Mouse (Mus musculus) midbrain, embryonic 16.5 days (tissue): ENCODE measurements around the gene Atl3. TPM values are rescaled to one million over a fixed set of nuclear protein-coding genes. Genes with fewer than 3 reads are reported as not detected.

Experiments used
- ATAC-seq: fragments of 200-750 bp; cut with Nextera tagmentation; 2 replicates; pipeline ENCODE4 v1.8.0; 2017; ENCODE audit warnings: moderate TSS enrichment
- H3K27ac ChIP-seq: fragments of 300-500 bp; sonication (generic); 2 replicates; pipeline ENCODE4 v1.5.1; 2014; ENCODE audit warnings: mild to moderate bottlenecking, low read length, mixed read lengths
- H3K27me3 ChIP-seq: fragments of 300-500 bp; sonication (generic); 2 replicates; pipeline ENCODE4 v1.6.1; 2014; ENCODE audit warnings: low read depth, low read length, mixed read lengths; ENCODE audit not compliant: control insufficient read depth, insufficient read depth
- H3K36me3 ChIP-seq: fragments of 300-500 bp; sonication (generic); 2 replicates; pipeline ENCODE4 v1.6.1; 2014; ENCODE audit warnings: mild to moderate bottlenecking, low read length, moderate library complexity, mixed read lengths; ENCODE audit not compliant: control insufficient read depth, insufficient read depth
- H3K4me1 ChIP-seq: fragments of 300-500 bp; sonication (generic); 2 replicates; pipeline ENCODE4 v1.6.1; 2014; ENCODE audit warnings: mild to moderate bottlenecking, low read length, mixed read lengths; ENCODE audit not compliant: control insufficient read depth, insufficient read depth
- H3K4me2 ChIP-seq: fragments of 300-500 bp; sonication (generic); 2 replicates; pipeline ENCODE4 v1.6.1; 2014; ENCODE audit warnings: mild to moderate bottlenecking, low read length, mixed read lengths
- H3K4me3 ChIP-seq: fragments of 300-500 bp; sonication (generic); 2 replicates; pipeline ENCODE4 v1.5.1; 2014; ENCODE audit warnings: low read depth, mild to moderate bottlenecking, low read length, moderate library complexity, mixed read lengths
- H3K9ac ChIP-seq: fragments of 300-500 bp; sonication (generic); 2 replicates; pipeline ENCODE4 v1.6.1; 2014; ENCODE audit warnings: low read depth, low read length, mixed read lengths
- H3K9me3 ChIP-seq: fragments of 300-500 bp; sonication (generic); replicated peaks from 2 replicates; pipeline ENCODE4 v1.6.1; 2014; ENCODE audit warnings: mild to moderate bottlenecking, low read length, mixed read lengths; ENCODE audit not compliant: control insufficient read depth, poor library complexity, severe bottlenecking
- WGBS: fragments of 180-500 bp; shearing (Covaris S2); extraction: QIAGEN DNeasy Blood & Tissue Kit; methylation state at CpG from one replicate; pipeline ENCODE4 v1.1.7; 2014; 5-methylcytosine and 5-hydroxymethylcytosine counted together
- polyA plus RNA-seq: library from polyadenylated mRNA; unstranded; fragments of >200 nt; fragmentation: Nextera tagmentation; extraction: Ambion mirVana; gene quantifications from 2 replicates; pipeline ENCODE4 v1.2.1, GENCODE M21; 2015

Gene Atl3
- polyA plus RNA-seq, 1 experiment from 2014 or later = 6.8 TPM

DNA sequence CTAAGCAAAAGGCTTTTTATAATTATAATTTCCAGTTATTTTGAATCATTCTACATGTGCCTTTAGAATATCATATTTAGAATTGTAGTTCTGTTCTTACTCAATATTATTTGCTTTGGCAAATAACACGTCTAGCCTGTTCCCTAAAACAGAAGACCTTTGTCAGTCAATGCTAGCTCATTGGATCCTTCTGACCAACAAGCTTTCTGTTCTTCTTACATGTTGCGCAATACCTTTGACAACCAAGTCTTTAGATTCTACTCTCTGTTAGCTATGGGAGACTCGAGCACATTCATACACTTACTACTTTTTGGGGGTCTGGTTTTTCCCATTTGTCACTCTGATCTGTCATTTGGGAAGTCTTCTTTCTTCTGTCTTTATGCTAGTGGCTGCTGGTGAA lies 27.8 kb downstream of the Atl3 start:
- peaks cover 19% of the 10 kb centered on the region for H3K36me3 ChIP-seq
- WGBS = 93% methylated on average over 3 of the region's 3 CpGs
- H3K4me1 ChIP-seq = no peaks in the 10 kb centered on the region
- H3K9me3 ChIP-seq = no peaks in the 10 kb centered on the region
- no peak overlapping the region for H3K27ac ChIP-seq
- H3K27me3 ChIP-seq = no peaks in the 10 kb centered on the region
- no peak overlapping the region for H3K4me3 ChIP-seq
- H3K4me2 ChIP-seq = no peak overlapping the region
- no peak for ATAC-seq
- H3K9ac ChIP-seq = no peak overlapping the region

- Histone ChIP-seq H3K4me1 (no peaks in the 10 kb centered on the region), H3K27ac (no peak overlapping the region), H3K4me2 (no peak overlapping the region), H3K9me3 (no peaks in the 10 kb centered on the region), H3K9ac (no peak overlapping the region), H3K36me3 (peaks cover 19% of the 10 kb centered on the region), H3K4me3 (no peak overlapping the region), H3K27me3 (no peaks in the 10 kb centered on the region)
- no peak for ATAC-seq
- 96% methylated on average over 2 of the region's 2 CpGs for WGBS
Measured at GRCm38 (mm10) chr19:7522856-7523255, 29.0 kb downstream of the Atl3 start.

DNA sequence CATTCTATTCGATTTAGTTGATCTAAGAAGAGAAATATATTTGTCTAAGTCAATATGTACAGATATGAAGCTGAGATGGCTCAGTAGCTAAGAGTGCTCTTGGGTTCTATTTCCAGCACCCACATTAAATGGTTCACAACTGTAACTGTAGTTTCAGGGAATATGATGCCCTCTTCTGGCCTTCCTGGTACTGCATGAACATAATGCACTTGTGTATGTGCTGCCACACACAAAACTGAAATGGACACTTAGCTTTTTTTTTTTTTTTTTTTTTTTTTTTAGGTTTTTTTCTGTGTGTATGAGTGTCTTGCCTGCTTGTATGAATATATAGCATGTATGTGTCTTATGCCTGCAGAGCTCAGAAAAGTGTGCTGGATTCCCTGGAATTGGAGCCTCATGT lies 29.5 kb downstream of the Atl3 start:
- Histone ChIP-seq H3K4me2 (no peak overlapping the region), H3K9ac (no peak overlapping the region), H3K36me3 (peaks cover 19% of the 10 kb centered on the region), H3K27me3 (no peaks in the 10 kb centered on the region), H3K9me3 (no peaks in the 10 kb centered on the region), H3K4me1 (no peaks in the 10 kb centered on the region), H3K27ac (no peak overlapping the region), H3K4me3 (no peak overlapping the region)
- 93% methylated on average over 1 of the region's 1 CpGs for WGBS
- ATAC-seq = no peak

DNA sequence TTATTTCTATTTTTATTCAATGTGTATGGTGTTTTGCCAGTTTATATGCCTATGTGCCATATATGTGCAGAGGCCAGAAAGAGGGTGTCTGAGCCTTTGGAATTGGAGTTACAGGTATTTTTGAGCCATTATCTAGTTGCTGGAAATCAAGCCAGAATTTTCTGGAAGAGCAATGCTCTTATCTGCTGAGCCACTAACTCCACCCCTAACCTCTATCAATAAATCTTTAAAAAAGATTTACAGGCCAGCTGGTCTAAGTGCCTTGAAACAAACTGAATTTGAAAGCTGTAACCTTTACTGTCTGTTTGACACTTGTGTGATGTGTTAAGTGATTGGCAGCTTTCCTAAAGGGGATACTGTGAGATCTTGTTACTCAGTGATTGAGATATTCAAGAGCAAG lies 29.9 kb downstream of the Atl3 start:
- Histone ChIP-seq H3K9ac (no peak overlapping the region), H3K4me3 (no peak overlapping the region), H3K4me2 (no peak overlapping the region), H3K27me3 (no peaks in the 10 kb centered on the region), H3K36me3 (peaks cover 19% of the 10 kb centered on the region), H3K9me3 (no peaks in the 10 kb centered on the region), H3K27ac (no peak overlapping the region), H3K4me1 (no peaks in the 10 kb centered on the region)
- no peak for ATAC-seq

DNA sequence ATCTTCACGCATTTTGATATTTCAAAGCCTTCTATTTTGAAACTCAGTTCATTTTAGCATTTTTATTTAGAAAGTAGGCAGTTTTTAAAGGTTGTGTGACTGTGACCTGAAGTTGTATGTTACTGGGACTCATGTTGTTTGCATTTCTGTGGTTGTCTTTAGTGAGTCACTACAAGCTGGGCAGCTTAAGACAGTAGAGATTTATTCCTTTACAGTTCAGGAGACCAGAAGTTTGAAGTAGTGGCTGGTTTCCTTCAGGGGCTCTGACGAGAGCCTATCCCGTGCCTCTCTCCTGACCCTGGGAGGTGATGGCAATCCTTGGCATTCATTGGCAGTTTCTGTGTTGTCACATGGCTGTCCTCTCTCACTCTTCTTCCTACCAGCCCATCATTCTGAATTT lies 31.0 kb downstream of the Atl3 start:
- Histone ChIP-seq H3K9me3 (no peaks in the 10 kb centered on the region), H3K36me3 (peaks cover 17% of the 10 kb centered on the region), H3K27ac (no peak overlapping the region), H3K4me3 (no peak overlapping the region), H3K4me1 (no peaks in the 10 kb centered on the region), H3K27me3 (no peaks in the 10 kb centered on the region), H3K4me2 (no peak overlapping the region), H3K9ac (no peak overlapping the region)
- no peak for ATAC-seq
- 88% methylated on average over 3 of the region's 3 CpGs for WGBS

- Histone ChIP-seq H3K9me3 (no peaks in the 10 kb centered on the region), H3K4me2 (no peak overlapping the region), H3K27ac (no peak overlapping the region), H3K27me3 (no peaks in the 10 kb centered on the region), H3K4me1 (no peaks in the 10 kb centered on the region), H3K36me3 (peaks cover 9% of the 10 kb centered on the region; the same call in 1 of the 2 replicates), H3K4me3 (no peak overlapping the region), H3K9ac (no peak overlapping the region)
- 0 out of 2 replicates have a peak, but pooled peaks have one; percentile 67 for ATAC-seq
- 59% methylated on average over 7 of the region's 7 CpGs for whole genome bisulfite sequencing
Measured at GRCm38 (mm10) chr19:7528639-7529428, 35.0 kb downstream of the Atl3 start.

DNA sequence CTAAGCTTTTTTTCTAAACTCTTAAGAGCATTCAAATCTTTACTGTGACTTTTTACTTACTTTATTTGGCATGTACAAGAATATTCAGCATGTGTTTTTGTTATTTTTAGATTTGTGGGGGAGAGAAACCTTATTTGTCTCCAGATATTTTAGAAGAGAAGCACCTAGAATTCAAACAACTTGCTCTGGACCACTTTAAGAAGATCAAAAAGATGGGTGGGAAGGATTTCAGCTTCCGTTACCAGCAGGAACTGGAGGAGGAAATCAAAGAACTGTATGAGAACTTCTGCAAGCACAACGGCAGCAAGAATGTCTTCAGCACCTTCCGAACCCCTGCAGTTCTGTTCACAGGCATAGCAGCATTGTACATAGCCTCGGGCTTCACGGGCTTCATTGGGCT lies 38.1 kb downstream of the Atl3 start:
- ATAC-seq = no peak
- H3K9me3 ChIP-seq = no peaks in the 10 kb centered on the region
- no peak overlapping the region for H3K4me3 ChIP-seq
- no peak overlapping the region for H3K27ac ChIP-seq
- H3K36me3 ChIP-seq = peaks cover 12% of the 10 kb centered on the region; the same call in 1 of the 2 replicates
- H3K27me3 ChIP-seq = no peaks in the 10 kb centered on the region
- H3K4me1 ChIP-seq = no peaks in the 10 kb centered on the region
- H3K4me2 ChIP-seq = no peak overlapping the region
- no peak overlapping the region for H3K9ac ChIP-seq
- 85% methylated on average over 5 of the region's 5 CpGs for WGBS

DNA sequence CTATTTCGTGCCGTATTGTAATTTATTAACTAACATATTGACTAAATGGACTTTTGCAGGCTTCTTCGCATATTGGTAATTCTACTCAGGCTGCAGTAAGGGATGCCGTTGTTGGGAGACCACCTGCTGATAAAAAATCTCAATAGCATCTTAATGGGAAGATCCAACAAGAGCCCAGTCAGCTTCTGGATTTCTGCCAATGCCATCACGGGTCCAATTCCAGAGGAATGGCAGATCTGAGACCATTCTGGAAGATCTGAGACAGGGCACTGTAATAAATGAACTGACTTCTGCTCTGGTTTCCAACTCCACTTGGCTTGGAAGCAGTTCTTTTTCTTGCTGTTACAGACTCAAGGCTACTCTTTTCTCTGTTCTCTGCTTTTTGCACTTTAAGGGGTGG lies 40.1 kb downstream of the Atl3 start:
- Histone ChIP-seq H3K36me3 (peaks cover 12% of the 10 kb centered on the region; the same call in 1 of the 2 replicates), H3K27me3 (no peaks in the 10 kb centered on the region), H3K4me3 (no peak overlapping the region), H3K4me2 (no peak overlapping the region), H3K9me3 (no peaks in the 10 kb centered on the region), H3K4me1 (no peaks in the 10 kb centered on the region), H3K9ac (no peak overlapping the region), H3K27ac (no peak overlapping the region)
- WGBS = 67% methylated on average over 5 of the region's 5 CpGs
- no peak for ATAC-seq

- Histone ChIP-seq H3K27ac (no peak overlapping the region), H3K9ac (no peak overlapping the region), H3K4me3 (no peak overlapping the region), H3K9me3 (0 out of 2 replicates have a peak, but pooled peaks cover under 1% of the 10 kb centered on the region), H3K36me3 (no peaks in the 10 kb centered on the region), H3K4me2 (no peak overlapping the region), H3K4me1 (no peaks in the 10 kb centered on the region), H3K27me3 (no peaks in the 10 kb centered on the region)
- WGBS = 91% methylated on average over 3 of the region's 3 CpGs
- no peak for ATAC-seq
Measured at GRCm38 (mm10) chr19:7548924-7549323, 55.1 kb downstream of the Atl3 start.
